Mouse (Mus musculus) lung, postnatal 0 days (tissue): ENCODE data around the gene Atp6v0a1.

Source experiments
- CTCF ChIP-seq: IDR thresholded peaks from 2 replicates; pipeline ENCODE4 v1.5.1; 2016; ENCODE audit warnings: antibody characterized with exemption, mild to moderate bottlenecking
- EP300 ChIP-seq: IDR thresholded peaks from 2 replicates; pipeline ENCODE4 v1.6.1; 2016; ENCODE audit warnings: antibody characterized with exemption, mild to moderate bottlenecking, control low read depth

DNA sequence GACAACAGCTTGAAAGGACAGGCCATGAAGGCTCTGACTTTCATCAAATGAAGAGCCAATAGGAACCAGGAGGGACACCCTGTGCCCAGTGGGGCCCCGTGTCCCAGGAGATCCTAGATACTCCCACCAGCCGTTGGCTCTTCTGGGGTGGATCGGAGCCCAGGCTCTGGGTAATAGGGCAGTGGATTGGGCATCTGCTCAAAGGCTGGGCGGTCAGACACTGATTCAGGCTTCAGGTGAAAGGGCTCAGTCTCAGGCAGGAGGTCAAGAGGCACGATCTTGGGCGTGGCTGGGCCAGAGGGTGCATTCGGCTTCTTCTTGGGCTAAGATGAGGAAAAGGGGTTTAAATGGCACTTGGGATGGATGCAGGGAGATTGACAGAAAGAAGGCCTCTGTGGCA lies 45.1 kb upstream of the Atp6v0a1 start:
- TF ChIP-seq CTCF (no peak), EP300 (no peak)
